In the genomic region with DNA sequence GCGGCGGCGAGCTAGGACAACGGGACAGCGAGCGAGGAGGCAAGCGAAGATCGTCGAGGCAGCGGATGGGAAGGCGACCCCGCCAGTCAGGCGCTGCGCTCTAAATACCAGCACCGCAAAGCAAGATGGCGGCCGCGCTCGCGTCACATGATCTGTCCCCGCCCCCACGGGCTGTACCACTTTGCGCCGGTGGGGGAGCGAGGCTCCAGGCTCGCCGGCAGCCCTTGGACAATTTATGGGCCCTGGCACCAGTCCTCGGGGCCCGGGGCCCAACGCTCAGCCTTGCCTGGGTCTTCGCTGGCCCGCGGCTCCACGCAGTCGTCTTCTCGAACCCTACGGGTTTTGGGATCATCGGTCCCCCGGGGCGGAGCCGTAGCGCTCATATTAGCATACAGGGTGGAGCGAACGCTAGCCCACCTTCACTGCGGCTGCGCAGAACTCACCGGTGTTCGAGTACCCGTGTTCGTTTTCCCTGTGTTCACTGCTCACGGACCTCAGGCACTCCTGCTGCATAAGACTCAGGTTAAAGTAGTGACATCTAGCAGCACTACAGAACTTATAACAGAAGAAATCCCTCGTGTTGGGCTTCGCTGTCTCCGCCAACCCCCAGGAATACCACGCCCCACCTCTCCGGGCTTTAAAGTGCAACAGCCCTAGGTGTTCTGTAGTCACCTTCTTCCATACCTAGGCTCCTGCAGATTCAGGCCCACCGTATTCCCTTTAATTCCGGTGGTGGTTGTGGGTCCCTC, we compare ENCODE assay signal across 8 mouse cellular contexts. TPM values are rescaled to one million over a fixed set of nuclear protein-coding genes. Genes with fewer than 3 reads are reported as not detected.
DNase-seq lines count a peak whose midpoint lies in the region; ATAC-seq and TF ChIP-seq lines count a peak whose summit lies in the region.

Gene Atp6v0c (minus strand): TSS at position 386 of the 749 bp plus-strand sequence.

- no peak for TF ChIP-seq CTCF in bone marrow macrophage, adult 2 months (IDR thresholded peaks at IDR 0.05; ENCODE audit: low read depth, low read length)
- TF ChIP-seq CTCF in embryonic fibroblast, embryonic 13.5 days (IDR thresholded peaks at IDR 0.05; ENCODE audit: borderline replicate concordance, insufficient read depth, low read length) = no peak

- H3K36me3 ChIP-seq in heart, embryonic 10.5 days = peaks cover 30% of the 10 kb centered on the region
- peaks cover 29% of the 10 kb centered on the region for H3K36me3 ChIP-seq in kidney, embryonic 15.5 days

- peak within 1 kb of the TSS; percentile 74 for H3K4me2 ChIP-seq in kidney, embryonic 15.5 days

- no peaks in the 10 kb centered on the region for H3K27me3 ChIP-seq in heart, embryonic 10.5 days (ENCODE audit: insufficient read depth, poor library complexity, severe bottlenecking)
- no peaks in the 10 kb centered on the region for H3K27me3 ChIP-seq in kidney, embryonic 15.5 days

- peak within 1 kb of the TSS; percentile 90 for H3K9ac ChIP-seq in kidney, embryonic 15.5 days

- DNase-seq in A20 (ENCODE audit: low read depth, low spot score) (peak; percentile 97), liver (peak; percentile 96)
- DNase-seq in heart, embryonic 10.5 days (ENCODE audit: low spot score) = peak; percentile 97
- DNase-seq in spleen, postnatal 4 days (ENCODE audit: low spot score in 2 of 2) = peak; percentile 94 to 98

- H3K4me1 ChIP-seq in bone marrow macrophage, adult 2 months (ENCODE audit: control insufficient read depth, insufficient read depth, low read length) = peaks cover 30% of the 10 kb centered on the region
- H3K4me1 ChIP-seq in embryonic fibroblast, embryonic 13.5 days (ENCODE audit: control insufficient read depth, insufficient read depth, low read length) = peaks cover 8% of the 10 kb centered on the region
- peaks cover 30% of the 10 kb centered on the region for H3K4me1 ChIP-seq in heart, embryonic 10.5 days
- H3K4me1 ChIP-seq in kidney, embryonic 15.5 days = peaks cover 38% of the 10 kb centered on the region

- no peaks in the 10 kb centered on the region for H3K9me3 ChIP-seq in heart, embryonic 10.5 days
- no peaks in the 10 kb centered on the region for H3K9me3 ChIP-seq in kidney, embryonic 15.5 days (replicated peaks)

- TF ChIP-seq POLR2A in bone marrow macrophage, adult 2 months (IDR thresholded peaks at IDR 0.05; ENCODE audit: borderline replicate concordance, low read depth, low read length) = no peak
- TF ChIP-seq POLR2A in embryonic fibroblast, embryonic 13.5 days (IDR thresholded peaks at IDR 0.05; ENCODE audit: low read depth, low read length) = peak; percentile 98

- under 1% methylated on average over 58 of the region's 58 CpGs for WGBS in heart, embryonic 10.5 days
- WGBS in kidney, embryonic 15.5 days = under 1% methylated on average over 58 of the region's 58 CpGs

- peak within 1 kb of the TSS; percentile 92 for H3K4me3 ChIP-seq in bone marrow macrophage, adult 2 months (ENCODE audit: insufficient read depth, low read length)
- peak within 1 kb of the TSS; percentile 78 for H3K4me3 ChIP-seq in embryonic fibroblast, embryonic 13.5 days (ENCODE audit: insufficient read depth, low read length)
- H3K4me3 ChIP-seq in heart, embryonic 10.5 days = peak within 1 kb of the TSS; percentile 84
- peak within 1 kb of the TSS; percentile 91 for H3K4me3 ChIP-seq in kidney, embryonic 15.5 days (replicated peaks)

- H3K27ac ChIP-seq in bone marrow macrophage, adult 2 months (ENCODE audit: insufficient read depth, low read depth, low read length) = peak within 1 kb of the TSS; percentile 98
- peak within 1 kb of the TSS; percentile 95 for H3K27ac ChIP-seq in embryonic fibroblast, embryonic 13.5 days (ENCODE audit: insufficient read depth, low read length)
- peak within 1 kb of the TSS; percentile 100 for H3K27ac ChIP-seq in heart, embryonic 10.5 days
- peak within 1 kb of the TSS; percentile 97 for H3K27ac ChIP-seq in kidney, embryonic 15.5 days

- ATAC-seq in kidney, embryonic 15.5 days (replicated peaks; ENCODE audit: low FRiP score) = peak; percentile 92
- ATAC-seq in monocyte, adult 5-6 weeks (replicated peaks; ENCODE audit: insufficient number of reproducible peaks, low FRiP score, low TSS enrichment, poor library complexity, severe bottlenecking) = peak; percentile 49

RNA-seq across cellular contexts. Expression of gene Atp6v0c, which starts in this region (rescaled TPM):
- 1,159 and 1,346 TPM in 2 replicates for polyA plus RNA-seq in bone marrow macrophage, adult 2 months (2012; ENCODE audit: insufficient read depth, insufficient read length, missing spikeins)
- 382 and 460 TPM in 2 replicates for polyA plus RNA-seq in embryonic fibroblast, embryonic 13.5 days (2011; ENCODE audit: insufficient read length, low read depth, missing spikeins)
- 538 and 598 TPM in 2 replicates for polyA plus RNA-seq in heart, embryonic 10.5 days (2016; fragmentation: Nextera tagmentation; extraction: Ambion mirVana)
- polyA plus RNA-seq in kidney, embryonic 15.5 days (2015; fragmentation: Nextera tagmentation; extraction: Ambion mirVana) = 546 and 562 TPM in 2 replicates
- total RNA-seq in monocyte, adult 5-6 weeks (2017) = 55.6 to 90.6 TPM (median 83.3 TPM) in 3 replicates

Comparison
In these comparisons a context has a peak if more than half of its experiments do, and no peak if none do; other contexts are left out.
1. Peak in every context shown above with its lines: DNase-seq, ATAC-seq, H3K4me3 ChIP-seq and H3K27ac ChIP-seq.